Comparison of ENCODE assay signal across 25 mouse cellular contexts in genomic region chr1:155700886-155701285, GRCm38 (mm10). TPM values are rescaled to one million over a fixed set of nuclear protein-coding genes. Genes with fewer than 3 reads are reported as not detected.
A peak's percentile ranks its signal among the peaks of the same experiment; 100 is the strongest.
DNase-seq lines count a peak whose midpoint lies in the region; ATAC-seq and TF ChIP-seq lines count a peak whose summit lies in the region.
"Had no signal": no experiment of that assay in that cellular context is flagged by ENCODE, and none has a peak within 500 bp of the region (broad histone marks: within the 10 kb centered on the region; RNA-seq: fewer than 3 reads in every experiment).

No protein-coding gene starts in this region.

- no peak for ATAC-seq in forebrain, postnatal 0 days
- ATAC-seq in forebrain, embryonic 15.5 days (replicated peaks): no peak
- ATAC-seq: intestine, postnatal 0 days had no signal

- TF ChIP-seq POLR2A in kidney, adult 2 months (IDR thresholded peaks at IDR 0.05; ENCODE audit: low read depth, low read length): no peak
- TF ChIP-seq POLR2A in thymus, adult 2 months (IDR thresholded peaks at IDR 0.05; ENCODE audit: control insufficient read depth, extremely low read depth, insufficient read depth, low read length, poor library complexity): no peak

- 0 out of 2 replicates have a peak, but pooled peaks cover 8% of the 10 kb centered on the region for H3K4me1 ChIP-seq in forebrain, postnatal 0 days (ENCODE audit: insufficient read depth)
- H3K4me1 ChIP-seq in forebrain, embryonic 15.5 days: peaks cover 24% of the 10 kb centered on the region
- no peaks in the 10 kb centered on the region; the same call in 1 of the 2 replicates for H3K4me1 ChIP-seq in kidney, adult 2 months (ENCODE audit: control insufficient read depth, insufficient read depth, low read length)
- H3K4me1 ChIP-seq in thymus, adult 2 months (replicated peaks; ENCODE audit: control insufficient read depth, insufficient read depth, low read length): no peaks in the 10 kb centered on the region
- H3K4me1 ChIP-seq: liver, embryonic 15.5 days had no signal

- H3K4me2 ChIP-seq in forebrain, postnatal 0 days (ENCODE audit: low read depth): no peak overlapping the region
- H3K4me2 ChIP-seq in forebrain, embryonic 15.5 days (replicated peaks): no peak overlapping the region
- H3K4me2 ChIP-seq: hindbrain, embryonic 15.5 days; limb, embryonic 13.5 days; liver, embryonic 15.5 days; neural tube, embryonic 12.5 days had no signal

- H3K9me3 ChIP-seq in forebrain, postnatal 0 days (ENCODE audit: low read length): no peaks in the 10 kb centered on the region
- no peaks in the 10 kb centered on the region for H3K9me3 ChIP-seq in forebrain, embryonic 15.5 days
- H3K9me3 ChIP-seq: hindbrain, embryonic 15.5 days; limb, embryonic 13.5 days; liver, embryonic 15.5 days; megakaryocyte, embryonic 14.5 days; neural tube, embryonic 12.5 days had no signal

- no peak overlapping the region for H3K27ac ChIP-seq in forebrain, postnatal 0 days (ENCODE audit: low read depth, low read length)
- no peak overlapping the region for H3K27ac ChIP-seq in forebrain, embryonic 15.5 days (replicated peaks)
- no peak overlapping the region for H3K27ac ChIP-seq in kidney, adult 2 months (ENCODE audit: insufficient read depth, low read depth, low read length)
- H3K27ac ChIP-seq in thymus, adult 2 months (ENCODE audit: control insufficient read depth, insufficient read depth, low read length): no peak overlapping the region
- H3K27ac ChIP-seq: hindbrain, embryonic 15.5 days; limb, embryonic 13.5 days; liver, embryonic 15.5 days; neural tube, embryonic 12.5 days had no signal

- no peak overlapping the region for H3K9ac ChIP-seq in forebrain, postnatal 0 days
- H3K9ac ChIP-seq in forebrain, embryonic 15.5 days (replicated peaks): no peak overlapping the region
- H3K9ac ChIP-seq: hindbrain, embryonic 15.5 days; limb, embryonic 13.5 days; liver, embryonic 15.5 days; neural tube, embryonic 12.5 days had no signal

- no peak for TF ChIP-seq CTCF in forebrain, postnatal 0 days (IDR thresholded peaks at IDR 0.05; ENCODE audit: low read depth)
- no peak for TF ChIP-seq CTCF in kidney, adult 2 months (conservative IDR thresholded peaks at IDR 0.05; ENCODE audit: insufficient read depth, insufficient read length, low read depth, low read length)
- TF ChIP-seq CTCF in thymus, adult 2 months (IDR thresholded peaks at IDR 0.05; ENCODE audit: borderline replicate concordance, control insufficient read depth, extremely low read depth, insufficient read depth, low read length, poor library complexity): no peak

- H3K27me3 ChIP-seq in forebrain, postnatal 0 days (ENCODE audit: insufficient read depth, low read length): no peaks in the 10 kb centered on the region
- H3K27me3 ChIP-seq in forebrain, embryonic 15.5 days: no peaks in the 10 kb centered on the region
- no peaks in the 10 kb centered on the region for H3K27me3 ChIP-seq in kidney, adult 2 months (replicated peaks; ENCODE audit: control insufficient read depth, insufficient read depth, low read length)
- no peaks in the 10 kb centered on the region for H3K27me3 ChIP-seq in thymus, adult 2 months (ENCODE audit: control insufficient read depth, insufficient read depth, low read length)
- H3K27me3 ChIP-seq: hindbrain, embryonic 15.5 days; liver, embryonic 15.5 days; neural tube, embryonic 12.5 days had no signal

- H3K4me3 ChIP-seq in forebrain, postnatal 0 days (ENCODE audit: low read depth, low read length): no peak overlapping the region
- no peak overlapping the region for H3K4me3 ChIP-seq in forebrain, embryonic 15.5 days
- no peak overlapping the region for H3K4me3 ChIP-seq in kidney, adult 2 months (ENCODE audit: insufficient read depth, low read depth, low read length)
- no peak overlapping the region for H3K4me3 ChIP-seq in thymus, adult 2 months (ENCODE audit: control insufficient read depth, insufficient read depth, low read length)
- H3K4me3 ChIP-seq: erythroblast, embryonic 14.5 days; hindbrain, embryonic 15.5 days; limb, embryonic 13.5 days; liver, embryonic 15.5 days; megakaryocyte, embryonic 14.5 days; neural tube, embryonic 12.5 days had no signal

- H3K36me3 ChIP-seq in forebrain, postnatal 0 days (ENCODE audit: insufficient read depth): no peaks in the 10 kb centered on the region
- H3K36me3 ChIP-seq in forebrain, embryonic 15.5 days: no peaks in the 10 kb centered on the region
- H3K36me3 ChIP-seq in kidney, adult 2 months (ENCODE audit: control insufficient read depth, insufficient read depth, low read length): no peaks in the 10 kb centered on the region
- no peaks in the 10 kb centered on the region for H3K36me3 ChIP-seq in thymus, adult 2 months (ENCODE audit: control insufficient read depth, insufficient read depth, low read length)
- H3K36me3 ChIP-seq: hindbrain, embryonic 15.5 days; limb, embryonic 13.5 days; liver, embryonic 15.5 days; neural tube, embryonic 12.5 days had no signal

- DNase-seq in forebrain, postnatal 0 days: peak; percentile 37
- DNase-seq in kidney, adult 2 months: peak; percentile 4
- DNase-seq in kidney, adult 11 months: no peak
- peak; percentile 31 for DNase-seq in right cerebral cortex, postnatal 4 days
- DNase-seq in right cerebral cortex, postnatal 36 days (ENCODE audit: low spot score in 2 of 2): no peak
- DNase-seq in thymus, adult 2 months: no peak
- DNase-seq: cerebellum, adult 11 months; cerebellum, postnatal 25 days; kidney, postnatal 4 days; lung, postnatal 14 days; right cerebral cortex, postnatal 14 days; thymus, postnatal 4 days had no signal

RNA-seq across cellular contexts. Expression of gene Lhx4, which starts 50.6 kb away (rescaled TPM):
- 0.15 TPM in 1 of 2 replicates, not detected in the other for total RNA-seq in forebrain, postnatal 0 days (2014; rRNA removed)
- polyA plus RNA-seq in forebrain, postnatal 0 days (2015; fragmentation: Nextera tagmentation; extraction: Ambion mirVana): 0.10 and 0.11 TPM in 2 replicates
- 0.33 TPM in 1 of 2 replicates, not detected in the other for polyA plus RNA-seq in forebrain, embryonic 15.5 days (2015; fragmentation: Nextera tagmentation; extraction: Ambion mirVana)
- not detected in 2 replicates for polyA plus RNA-seq in kidney, adult 2 months (2012; rRNA removed)
- polyA plus RNA-seq in thymus, adult 2 months (2012; rRNA removed): 0.01 TPM in 1 of 2 replicates, not detected in the other
- total RNA-seq: heart, postnatal 10 days; layer of hippocampus, postnatal 10 days; monocyte, adult 5-6 weeks had no signal
- polyA plus RNA-seq: C2C12; erythroblast, embryonic 14.5 days; frontal cortex, adult 2 months; liver, embryonic 15.5 days had no signal

Comparison
In these comparisons a context has a peak if more than half of its experiments do, and no peak if none do; other contexts are left out.
1. DNase-seq: peak in forebrain, postnatal 0 days (single experiment), kidney, adult 2 months (single experiment) and right cerebral cortex, postnatal 4 days (single experiment); none in kidney, adult 11 months (single experiment), right cerebral cortex, postnatal 36 days (0 of 2) and thymus, adult 2 months (single experiment).